Mouse (Mus musculus): Measurements from ENCODE around the gene Scgb1c1.

The Scgb1c1 gene

DNA sequence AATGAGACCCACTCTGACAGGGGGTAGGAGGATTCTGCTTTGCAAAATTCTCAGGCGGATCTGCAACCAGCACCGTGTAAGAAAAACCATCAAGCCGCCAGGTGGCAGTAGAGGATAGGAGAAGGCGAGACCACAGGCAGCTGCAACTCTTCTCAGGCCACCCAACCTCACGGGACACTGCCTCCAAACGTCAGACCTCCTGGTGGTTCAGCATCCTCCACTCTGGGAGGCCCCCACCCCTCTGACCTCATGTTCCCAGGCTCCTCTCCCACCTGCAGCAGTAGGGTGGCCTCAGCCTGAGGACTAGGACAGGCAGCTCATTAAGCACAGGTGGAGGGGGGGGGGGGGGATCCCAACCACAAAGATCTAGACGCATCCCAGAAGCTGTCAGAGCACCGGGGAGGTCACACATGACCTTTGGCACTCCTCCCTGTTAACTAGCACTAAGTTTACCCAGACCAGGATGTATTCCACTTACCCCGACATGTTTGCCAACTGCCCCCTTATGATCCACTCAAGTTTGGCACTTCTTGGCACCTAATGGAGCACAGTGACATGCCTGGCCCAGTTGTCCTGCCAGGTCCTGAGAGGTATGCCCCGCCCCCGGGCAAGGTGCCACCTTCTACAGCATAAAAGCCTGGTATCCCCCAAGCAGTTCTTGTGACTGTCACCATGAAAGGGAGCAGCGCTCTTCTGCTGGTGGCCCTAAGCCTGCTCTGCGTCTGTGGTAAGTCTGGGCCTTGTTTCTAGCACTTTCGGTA lies at the start of gene Scgb1c1:
Gene Scgb1c1 (plus strand): TSS at position 643 of the 761 bp plus-strand sequence.
- DNase-seq = peak; percentile 99

DNA sequence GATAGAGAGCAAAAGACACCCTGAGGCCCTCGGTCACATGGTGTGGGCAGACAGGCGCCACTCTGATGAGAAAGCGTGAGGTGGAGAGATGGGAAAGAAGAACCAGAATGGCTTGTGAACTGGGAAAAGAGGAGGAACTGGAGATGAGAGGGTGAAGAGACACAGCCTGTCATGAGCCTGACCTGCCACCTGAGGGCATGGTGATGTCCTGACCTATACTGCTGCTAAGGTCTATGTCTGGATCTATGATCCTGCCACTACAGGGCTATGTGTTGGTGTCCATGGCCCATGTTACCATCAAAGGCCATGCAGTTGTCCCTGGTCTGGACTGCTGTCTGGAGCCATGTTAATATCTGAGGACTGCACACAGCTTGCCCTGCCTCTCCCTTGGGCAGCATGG lies 47.7 kb upstream of the Scgb1c1 start:
- DNase-seq = no peak

DNA sequence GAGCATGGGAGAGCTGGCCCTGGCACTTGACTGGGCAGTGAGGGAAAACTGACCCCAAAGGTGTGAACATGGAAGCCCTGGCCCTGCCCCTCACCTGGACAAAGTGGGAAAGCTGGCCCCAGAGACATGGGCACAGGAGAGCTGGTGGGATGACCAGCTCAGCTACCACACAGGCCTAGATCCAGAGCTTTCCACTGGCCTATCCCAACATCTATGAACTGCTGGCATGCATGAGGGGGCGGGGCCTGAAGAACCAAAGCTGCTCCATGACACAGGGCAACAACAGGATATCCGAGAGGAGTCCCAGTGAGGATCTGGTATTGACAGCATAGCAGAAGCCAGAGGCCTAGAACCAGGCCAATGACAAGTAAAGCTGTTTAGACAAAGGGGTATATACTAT lies 47.1 kb upstream of the Scgb1c1 start:
- no peak for DNase-seq

DNA sequence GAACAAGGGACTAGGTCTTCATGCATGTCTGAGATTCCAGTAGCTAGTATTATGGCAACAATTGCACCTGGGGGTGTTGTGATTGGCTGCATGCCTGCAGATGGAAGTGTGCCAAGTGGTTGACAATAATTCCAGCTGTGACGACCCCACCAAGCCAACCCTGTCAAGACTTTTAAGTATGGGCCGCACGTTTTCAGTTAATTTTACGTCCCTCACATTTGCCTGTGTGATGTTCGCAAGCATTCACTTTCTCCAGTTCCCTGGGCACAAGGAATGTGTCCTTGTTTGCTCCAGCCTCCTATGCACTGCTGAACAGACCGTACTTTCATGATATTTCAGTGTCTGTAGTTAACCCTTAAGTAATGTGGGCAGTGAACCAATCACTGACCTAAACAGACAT lies 42.7 kb upstream of the Scgb1c1 start:
- DNase-seq = no peak

GRCm38 (mm10) chr7:140805704-140806103 lies 39.6 kb upstream of the Scgb1c1 start:
- DNase-seq = no peak

GRCm38 (mm10) chr7:140810496-140810895 lies 34.9 kb upstream of the Scgb1c1 start:
- DNase-seq = no peak

- no peak for DNase-seq
Measured at GRCm38 (mm10) chr7:140811714-140812113, 33.6 kb upstream of the Scgb1c1 start.

GRCm38 (mm10) chr7:140812850-140813249 lies 32.5 kb upstream of the Scgb1c1 start:
- DNase-seq = no peak

DNA sequence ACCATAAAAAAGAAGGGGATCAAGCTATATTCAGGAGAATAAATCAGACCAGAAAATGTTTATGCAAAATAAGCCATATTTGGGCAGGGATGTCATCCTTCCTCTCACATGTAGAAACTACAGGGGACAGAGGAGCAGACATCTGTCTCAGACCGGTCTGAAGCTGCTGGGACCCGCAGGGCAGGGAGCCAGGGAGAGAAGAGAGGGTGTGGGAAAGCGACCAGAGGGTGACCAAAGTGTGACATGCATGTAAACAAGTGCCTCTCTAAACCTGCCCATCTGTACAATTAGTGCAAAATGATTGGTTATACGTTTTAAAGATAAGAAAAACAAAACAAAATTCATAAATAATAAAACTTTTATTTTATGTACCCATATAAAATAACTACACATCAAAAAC lies 25.2 kb upstream of the Scgb1c1 start:
- DNase-seq = no peak

DNA sequence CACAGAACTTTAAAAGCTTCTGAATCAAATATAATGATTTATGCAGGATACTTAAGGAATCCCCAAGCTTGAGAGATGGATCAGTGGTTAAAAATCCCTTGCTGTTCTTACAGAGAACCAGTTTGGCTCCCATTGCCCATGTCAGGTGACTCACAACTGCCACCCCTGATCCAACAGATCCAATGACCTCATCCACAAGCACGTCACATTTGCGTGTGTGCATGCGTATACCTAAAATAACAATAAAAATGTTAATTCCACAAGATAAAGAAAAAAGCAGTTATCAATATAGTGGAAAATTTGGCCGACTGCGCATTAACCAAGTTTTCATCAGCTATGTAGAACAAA lies 24.1 kb upstream of the Scgb1c1 start:
- no peak for DNase-seq

DNA sequence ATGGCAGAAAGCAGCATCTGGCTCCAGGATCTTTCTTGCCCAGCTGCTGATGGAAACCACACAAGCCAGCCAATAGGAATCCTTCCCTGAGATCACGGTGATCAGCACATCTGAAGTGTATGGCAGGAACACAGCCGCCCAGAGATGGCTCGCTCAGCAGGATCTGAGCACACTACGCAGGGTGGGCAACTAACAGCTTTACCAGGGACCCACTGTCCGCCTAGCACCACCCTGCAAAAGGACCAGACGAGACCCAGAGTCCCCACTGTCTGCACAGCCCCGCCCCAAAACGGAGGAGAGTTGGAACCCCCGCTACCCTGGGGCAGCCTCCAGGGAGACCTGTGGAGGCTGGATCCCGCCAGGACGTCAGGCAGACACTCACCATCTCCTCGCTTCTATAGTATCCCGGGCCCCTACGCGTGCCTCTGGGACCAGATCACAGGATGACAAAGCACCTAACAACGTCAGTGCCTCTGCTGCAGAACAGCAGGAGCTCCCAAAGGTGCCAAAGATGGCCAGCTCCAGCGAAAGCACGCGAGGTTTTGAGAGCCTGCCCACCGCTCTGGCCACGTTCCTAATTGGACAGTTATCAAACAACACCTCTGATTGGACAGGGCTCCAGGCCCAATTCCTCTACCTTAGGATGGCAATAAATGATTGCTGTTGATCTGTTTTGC lies 23.6 kb upstream of the Scgb1c1 start, which contains the start of gene Zfp941:
Gene Zfp941 (minus strand): TSS at position 526 of the 677 bp plus-strand sequence.
- peak; percentile 71 for DNase-seq

GRCm38 (mm10) chr7:140822731-140823130 lies 22.6 kb upstream of the Scgb1c1 start:
- no peak for DNase-seq

DNA sequence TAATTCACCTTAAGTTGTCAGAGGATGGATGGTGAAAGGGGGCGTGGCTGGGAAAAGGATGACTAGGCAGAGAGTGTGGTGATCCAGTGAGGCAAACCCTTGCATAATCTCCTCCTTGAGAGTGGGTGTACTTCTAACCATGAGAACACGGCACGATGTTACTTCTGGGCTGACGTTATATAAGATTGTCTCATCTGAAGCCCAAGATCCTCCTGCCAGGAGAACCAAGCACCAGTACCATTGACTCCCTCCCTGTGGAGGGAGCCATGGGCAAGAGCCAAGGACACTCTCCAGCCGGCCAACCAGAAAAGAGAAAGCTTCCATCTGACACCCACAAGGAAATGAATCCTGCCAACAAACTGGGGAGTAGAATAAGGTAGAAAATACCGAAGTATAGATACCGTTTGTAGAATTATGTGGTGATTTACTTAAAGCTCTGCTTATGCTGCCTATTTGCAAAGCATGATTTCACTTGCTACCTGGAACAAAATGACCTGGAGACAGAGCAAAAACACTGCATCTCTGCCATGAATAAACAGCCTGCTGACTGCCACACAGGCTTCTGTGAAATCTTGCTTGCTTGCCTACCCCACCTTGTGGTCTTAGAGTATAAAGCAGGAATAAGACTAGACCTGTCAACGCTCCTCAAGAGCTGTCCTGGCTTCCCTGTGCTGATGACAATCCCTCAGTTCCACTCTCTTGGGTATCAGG lies 17.0 kb upstream of the Scgb1c1 start:
- no peak for DNase-seq

- DNase-seq = no peak
Measured at GRCm38 (mm10) chr7:140831447-140831846, 13.9 kb upstream of the Scgb1c1 start.

DNA sequence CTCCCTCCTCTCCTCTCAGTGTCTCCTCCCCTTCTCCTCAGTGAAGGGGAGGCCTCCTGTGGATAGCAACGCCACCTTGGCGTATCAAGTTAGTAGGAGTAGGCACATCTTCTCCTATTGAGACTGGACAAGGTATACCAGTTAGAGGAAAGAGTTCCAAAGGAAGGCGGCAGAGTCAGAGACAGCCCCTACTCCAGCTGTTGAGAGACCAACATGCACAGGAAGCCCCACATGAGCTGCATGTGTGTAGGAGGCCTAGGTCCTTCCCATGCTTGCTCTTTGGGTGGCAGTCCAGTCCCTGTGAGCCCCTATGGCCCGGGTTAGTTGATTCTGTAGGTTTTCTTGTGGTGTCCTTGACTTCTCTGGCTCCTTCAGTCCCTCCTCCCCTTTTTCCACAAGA lies 12.0 kb upstream of the Scgb1c1 start:
- DNase-seq = no peak

GRCm38 (mm10) chr7:140834968-140835757 lies 10.2 kb upstream of the Scgb1c1 start, which contains the start of gene Urah:
Gene Urah (plus strand): TSS chr7:140835018.
- DNase-seq = no peak

- DNase-seq = no peak
Measured at GRCm38 (mm10) chr7:140835758-140836087, 9.6 kb upstream of the Scgb1c1 start.

DNA sequence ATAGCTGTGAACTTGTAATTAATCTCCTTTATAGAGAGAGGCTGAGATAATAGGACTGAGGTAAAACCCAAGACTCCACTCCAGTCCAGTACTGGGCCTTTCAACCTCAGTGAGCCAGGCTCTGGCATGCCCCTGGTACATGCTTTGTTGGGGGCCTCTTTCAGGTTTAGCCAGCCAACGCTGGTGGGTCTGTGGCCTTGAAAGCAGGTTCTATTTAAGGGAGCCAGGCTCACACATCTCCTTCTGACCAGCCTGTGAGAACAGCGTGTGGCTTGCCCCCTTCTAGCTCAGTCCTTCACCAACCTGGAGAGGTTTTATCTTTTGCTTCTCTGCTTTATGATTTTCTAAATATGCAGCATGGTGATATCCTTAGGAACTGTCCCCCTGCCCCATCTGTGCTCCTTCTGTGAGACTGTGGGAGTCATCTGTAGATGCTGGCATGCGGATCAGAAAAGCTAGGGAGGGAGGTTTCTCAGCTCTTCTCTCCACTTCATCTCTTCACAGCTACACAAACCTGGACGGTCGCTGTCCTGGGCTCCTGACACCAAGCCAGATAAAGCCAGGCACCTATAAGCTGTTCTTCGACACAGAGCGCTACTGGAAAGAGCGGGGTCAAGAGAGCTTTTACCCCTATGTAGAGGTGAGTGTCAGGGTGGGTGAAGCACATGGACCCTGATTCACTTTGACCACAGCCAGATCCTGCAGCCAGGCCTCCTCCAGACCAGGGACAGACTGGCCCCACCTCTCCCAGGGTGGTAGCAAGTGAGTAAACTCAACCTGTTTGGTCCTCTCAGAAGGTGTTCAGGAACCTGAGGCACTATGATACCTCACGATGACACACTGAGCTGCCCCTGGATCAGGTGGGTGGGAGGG lies 8.9 kb upstream of the Scgb1c1 start:
- DNase-seq = peak; percentile 2

DNA sequence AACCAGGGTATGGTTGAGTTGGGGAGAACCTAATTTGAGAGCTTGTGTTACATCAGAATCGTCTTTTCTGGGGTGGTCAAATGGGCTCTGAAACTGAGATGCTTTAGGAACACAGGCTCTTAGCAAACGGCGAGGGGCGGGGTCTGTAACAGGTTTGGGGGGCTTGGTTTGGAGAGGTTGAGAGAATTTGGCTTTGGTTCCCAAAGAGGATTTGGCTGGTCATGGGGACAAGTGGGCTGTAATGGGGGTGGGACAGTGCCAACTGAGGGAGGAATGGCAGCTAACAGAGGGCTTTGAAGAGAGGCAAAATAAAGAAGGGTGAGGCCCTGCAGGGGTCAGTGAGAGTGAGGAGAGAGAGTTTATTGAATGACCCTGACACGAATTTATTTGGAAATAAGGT lies 5.8 kb upstream of the Scgb1c1 start:
- DNase-seq = no peak

DNA sequence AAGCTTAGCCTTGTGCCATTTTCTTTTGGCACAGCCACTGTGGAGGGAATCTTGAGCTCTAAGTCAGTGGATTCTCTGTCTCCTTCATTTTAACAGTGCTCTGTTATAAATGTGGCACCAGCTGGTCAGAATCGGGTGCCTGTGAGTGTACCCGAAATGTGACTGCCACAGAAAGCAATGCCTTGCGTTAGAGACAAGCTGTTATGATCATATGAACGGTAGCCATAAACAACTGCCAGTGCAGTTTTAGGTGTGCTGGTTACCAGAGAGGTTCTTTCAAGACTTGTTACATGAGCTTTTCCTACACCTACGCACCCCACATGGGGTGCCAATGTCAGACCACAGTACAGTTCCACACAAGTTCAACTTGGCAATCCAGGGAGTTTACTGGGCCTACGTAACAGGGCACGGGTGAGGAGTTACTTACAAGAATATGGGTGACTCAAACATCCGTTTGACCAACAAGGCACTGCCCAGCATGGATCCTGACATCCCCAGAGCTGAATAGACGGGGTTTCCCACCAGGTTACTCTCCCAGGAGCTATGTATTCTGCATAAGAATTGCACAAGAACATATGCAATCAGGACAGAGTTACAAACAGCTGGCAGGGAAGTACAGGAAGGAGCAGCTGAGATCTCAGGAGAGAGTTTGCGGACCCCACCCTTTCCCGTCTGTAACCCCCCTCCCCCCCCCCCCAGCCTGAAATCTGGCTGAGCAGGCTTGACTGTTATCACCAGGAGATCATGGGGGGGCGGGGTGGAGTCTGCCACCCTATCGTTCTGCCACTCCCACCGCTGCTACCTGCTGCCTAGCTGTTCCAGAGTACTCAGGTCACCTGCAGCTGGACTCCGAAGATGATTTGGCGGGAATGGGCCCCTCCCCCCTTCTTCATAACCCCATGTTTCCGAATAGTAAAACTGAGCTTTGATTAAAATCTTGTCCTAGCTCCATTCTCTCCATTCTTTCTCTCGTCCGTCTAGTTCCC lies 4.3 kb upstream of the Scgb1c1 start:
- DNase-seq = no peak

- DNase-seq = no peak
Measured at GRCm38 (mm10) chr7:140843806-140844205, 1.5 kb upstream of the Scgb1c1 start.

Data from right cerebral cortex, postnatal 4 days (tissue).